Mouse (Mus musculus) A20 (cell line): ENCODE data around the gene Ccser1.
A peak's percentile ranks its signal among the peaks of the same experiment; 100 is the strongest.

Source experiments
- DNase-seq: peaks from one replicate; pipeline ENCODE4 v3.0.0-alpha.2; 2011; ENCODE audit warnings: low read depth, low spot score

Ccser1 gene

GRCm38 (mm10) chr6:61687002-61687401 lies 506.9 kb downstream of the Ccser1 start:
- peak; percentile 30 for DNase-seq

- no peak for DNase-seq
These were observed 522.9 kb downstream of the Ccser1 start for GRCm38 (mm10) chr6:61703003-61703402.

- DNase-seq, result no peak
These were observed 541.1 kb downstream of the Ccser1 start for GRCm38 (mm10) chr6:61721220-61721619.

GRCm38 (mm10) chr6:61729065-61729464 lies 548.9 kb downstream of the Ccser1 start:
- DNase-seq, result no peak

DNA sequence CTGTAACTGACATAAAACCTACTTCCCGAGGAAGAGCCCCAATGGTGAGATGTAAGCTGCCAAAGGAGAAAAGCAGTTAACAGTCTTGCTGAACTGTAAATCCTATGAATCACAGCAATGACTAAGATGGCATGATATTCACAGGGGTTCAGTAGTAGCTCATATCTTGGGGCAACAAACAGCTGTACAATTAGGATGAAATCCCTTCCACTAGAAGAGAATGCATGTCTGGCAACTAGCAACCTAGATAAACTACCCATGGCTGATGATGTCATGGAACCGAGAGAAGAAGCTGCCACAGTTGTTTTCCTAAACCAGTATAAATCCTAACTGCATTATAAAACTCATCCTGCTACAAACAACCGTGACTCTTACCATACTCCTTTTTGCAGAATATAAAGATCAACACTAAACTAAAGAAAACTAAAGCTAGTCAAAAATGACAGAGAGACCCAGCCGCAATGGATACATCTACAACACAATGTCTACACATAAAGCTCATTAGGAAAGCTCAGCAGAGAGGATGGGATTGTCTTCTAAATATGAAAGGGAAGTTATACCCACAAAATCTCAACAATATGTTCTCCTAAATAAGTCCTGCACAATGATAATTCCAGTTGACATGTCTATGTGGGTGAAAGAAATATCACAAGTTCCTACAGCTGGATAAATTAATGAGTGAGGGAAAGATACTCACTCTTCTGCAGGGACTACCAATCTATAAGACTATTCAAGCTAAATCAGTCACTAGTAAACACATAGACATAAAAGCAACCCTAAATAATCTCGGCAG lies 550.2 kb downstream of the Ccser1 start:
- no peak for DNase-seq

DNA sequence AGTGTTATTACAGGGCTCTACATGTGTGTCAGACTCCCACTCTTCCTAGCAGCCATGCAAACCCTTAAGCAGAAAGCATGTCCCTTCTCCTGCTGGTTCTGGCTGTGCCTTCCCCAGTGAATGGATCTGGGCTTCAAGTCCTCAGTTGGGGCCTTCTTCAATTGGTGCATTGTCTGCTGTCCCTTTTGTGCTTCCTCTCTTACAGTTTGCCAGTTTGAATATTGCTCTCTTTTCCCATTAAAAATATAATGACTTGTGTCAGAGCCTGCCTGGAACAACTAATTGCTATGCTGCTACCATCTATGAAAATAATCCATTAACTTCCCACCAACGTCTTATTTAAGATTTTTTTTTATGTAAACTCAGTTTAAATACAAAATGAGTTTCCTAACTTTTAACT lies 566.2 kb downstream of the Ccser1 start:
- DNase-seq, result no peak

DNA sequence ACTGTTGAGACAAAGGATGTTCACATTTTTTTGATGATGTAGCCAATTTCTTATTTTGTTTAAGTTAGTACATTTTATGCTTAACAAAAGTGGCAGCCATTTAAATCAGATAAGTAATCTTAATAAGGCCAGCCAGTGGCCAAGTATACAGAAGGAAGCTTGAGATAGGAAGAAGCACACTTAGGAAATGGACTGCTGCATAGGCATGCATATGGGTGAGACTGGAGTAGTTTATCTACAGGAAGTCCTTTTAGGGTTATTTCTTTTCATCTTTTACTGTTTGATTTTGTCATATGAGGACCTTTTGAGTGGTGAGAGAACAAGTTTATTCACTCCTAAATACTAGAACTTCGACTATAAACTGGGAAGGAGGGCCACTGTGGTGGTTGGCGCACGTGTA lies 582.0 kb downstream of the Ccser1 start:
- DNase-seq, result no peak

DNA sequence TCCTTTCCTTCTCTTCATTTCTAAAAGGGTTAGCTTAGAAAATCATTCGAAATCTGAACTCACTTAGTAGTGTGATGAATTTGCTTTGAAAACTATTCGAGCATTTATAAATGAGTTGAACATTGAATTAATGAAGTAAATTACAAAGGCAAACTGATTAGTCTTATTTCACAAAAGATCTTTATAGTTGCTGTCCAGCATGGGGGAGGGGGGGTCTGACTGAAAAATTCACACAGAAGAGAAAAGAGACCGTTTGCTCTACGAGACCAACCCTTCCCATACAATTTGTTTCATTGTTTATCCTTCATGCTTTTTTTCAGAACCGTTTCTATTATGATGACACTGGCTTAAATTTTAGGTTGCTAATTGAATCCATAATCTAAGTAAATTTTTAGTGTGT lies 583.3 kb downstream of the Ccser1 start:
- DNase-seq, result no peak

- DNase-seq, result no peak
These were observed 585.7 kb downstream of the Ccser1 start for GRCm38 (mm10) chr6:61765801-61766200.

DNA sequence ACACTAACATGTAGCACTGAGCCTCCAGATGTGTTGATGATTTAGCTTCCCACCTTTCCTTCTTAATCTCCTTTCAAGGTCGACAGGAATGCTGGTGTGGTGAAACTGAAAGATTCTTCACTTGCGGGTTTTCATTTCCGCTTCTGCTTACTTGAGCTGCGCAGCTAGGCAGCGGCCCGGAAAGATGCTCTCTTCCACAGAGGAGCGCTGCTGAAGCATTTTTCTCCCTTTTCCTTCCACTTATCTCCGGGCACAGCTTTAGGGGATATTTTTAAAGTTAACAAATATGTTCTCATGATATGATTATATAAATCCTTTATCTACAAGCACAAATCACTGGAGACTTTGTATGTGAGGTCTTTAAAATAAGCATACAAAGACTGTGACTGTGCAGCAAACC lies 587.0 kb downstream of the Ccser1 start:
- DNase-seq, result peak; percentile 26

GRCm38 (mm10) chr6:61786706-61787105 lies 606.6 kb downstream of the Ccser1 start:
- no peak for DNase-seq

DNA sequence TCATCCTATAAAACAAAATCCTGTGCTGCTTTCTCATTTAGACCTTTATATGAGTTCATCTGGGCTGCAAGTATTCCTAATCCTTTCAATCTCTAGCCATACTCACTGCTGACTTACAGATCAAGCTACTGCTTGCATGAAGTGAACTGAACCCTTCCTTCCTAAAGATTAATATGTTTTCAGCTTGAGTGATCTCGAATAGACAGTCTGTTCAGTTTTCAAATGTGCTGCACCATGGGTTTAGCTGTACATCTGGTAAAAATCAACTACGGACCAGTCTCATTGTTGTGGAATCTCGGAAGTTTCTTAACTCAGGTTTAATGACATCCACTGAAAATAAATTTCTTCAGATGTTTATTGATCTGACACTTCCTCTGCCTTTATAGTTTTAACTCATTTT lies 620.8 kb downstream of the Ccser1 start:
- DNase-seq, result no peak

DNA sequence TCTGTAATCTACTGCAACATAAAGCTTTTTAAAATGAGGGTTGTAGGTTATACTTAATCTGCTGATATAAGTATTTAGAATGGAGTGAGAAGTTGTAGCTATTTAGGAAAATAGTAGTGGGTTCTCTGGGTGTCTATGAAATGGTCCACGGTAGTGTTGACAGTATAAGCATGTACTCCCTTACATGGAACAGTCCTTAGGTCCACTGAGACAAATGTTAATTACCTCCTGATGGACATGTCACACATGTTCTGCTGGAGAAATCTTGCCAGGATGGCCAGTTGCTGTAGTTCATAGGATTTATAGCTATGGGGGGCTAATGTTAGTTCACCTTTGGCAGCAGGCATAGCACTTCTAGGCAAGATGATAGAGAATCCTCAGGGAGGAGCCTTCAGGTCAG lies 625.4 kb downstream of the Ccser1 start:
- no peak for DNase-seq

- no peak for DNase-seq
These were observed 637.6 kb downstream of the Ccser1 start for GRCm38 (mm10) chr6:61817716-61818115.

DNA sequence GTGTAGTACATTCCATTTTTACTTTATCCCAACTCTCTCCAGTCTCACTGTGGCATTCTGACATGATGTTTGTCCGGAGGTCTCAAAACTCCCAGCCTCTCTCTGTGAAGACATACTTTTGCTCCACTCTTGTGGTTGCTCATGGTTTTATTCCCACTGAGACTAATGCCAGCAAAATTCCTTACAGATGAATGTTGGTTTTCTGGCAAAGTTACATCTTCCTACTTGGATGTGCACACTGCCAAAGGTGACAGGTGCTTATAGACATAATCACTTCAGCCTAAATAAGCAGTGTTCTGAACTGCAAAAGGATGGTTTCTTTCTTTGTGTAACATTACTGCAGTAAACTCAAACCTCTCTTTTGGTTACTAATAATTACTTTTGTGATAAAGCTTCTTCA lies 696.2 kb downstream of the Ccser1 start:
- no peak for DNase-seq

- no peak for DNase-seq
These were observed 718.1 kb downstream of the Ccser1 start for GRCm38 (mm10) chr6:61898238-61898637.

DNA sequence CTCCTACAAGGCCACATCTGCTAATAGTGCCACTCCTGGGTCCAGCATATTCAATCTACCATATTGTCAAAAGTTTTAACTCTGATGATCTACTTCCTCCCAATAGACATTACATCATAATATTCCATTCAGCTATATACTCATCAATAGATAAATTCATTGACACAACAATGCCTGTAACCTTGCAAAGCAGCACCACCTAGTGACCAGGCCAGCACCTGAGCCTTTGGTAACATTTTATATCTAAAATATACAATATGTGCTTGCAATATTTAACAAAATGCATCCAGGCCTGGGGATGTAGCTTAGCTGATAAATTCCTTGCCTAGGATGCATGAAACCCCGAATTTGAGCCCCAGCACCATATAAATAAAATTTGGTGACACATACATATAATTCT lies 722.6 kb downstream of the Ccser1 start:
- DNase-seq, result peak; percentile 21

GRCm38 (mm10) chr6:61912896-61913295 lies 732.8 kb downstream of the Ccser1 start:
- no peak for DNase-seq

DNA sequence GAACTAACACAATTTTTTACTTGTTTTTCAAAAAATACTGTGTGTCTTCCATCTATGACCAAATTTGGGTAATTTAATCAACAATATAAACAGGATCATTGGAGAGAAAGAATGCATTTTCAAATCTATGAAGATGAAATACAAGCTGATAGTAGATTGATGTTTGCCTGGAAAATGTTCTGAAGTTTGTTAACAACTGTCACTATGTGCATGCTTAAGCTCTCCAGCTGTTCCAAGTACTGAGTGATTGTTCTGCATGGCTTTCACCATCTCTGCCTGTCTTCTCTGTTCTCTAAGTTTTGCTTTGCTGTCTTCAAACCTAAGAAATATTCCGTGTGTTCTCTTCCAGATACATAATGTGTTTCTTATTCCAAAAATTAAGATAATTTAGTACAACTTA lies 751.5 kb downstream of the Ccser1 start:
- DNase-seq, result no peak

DNA sequence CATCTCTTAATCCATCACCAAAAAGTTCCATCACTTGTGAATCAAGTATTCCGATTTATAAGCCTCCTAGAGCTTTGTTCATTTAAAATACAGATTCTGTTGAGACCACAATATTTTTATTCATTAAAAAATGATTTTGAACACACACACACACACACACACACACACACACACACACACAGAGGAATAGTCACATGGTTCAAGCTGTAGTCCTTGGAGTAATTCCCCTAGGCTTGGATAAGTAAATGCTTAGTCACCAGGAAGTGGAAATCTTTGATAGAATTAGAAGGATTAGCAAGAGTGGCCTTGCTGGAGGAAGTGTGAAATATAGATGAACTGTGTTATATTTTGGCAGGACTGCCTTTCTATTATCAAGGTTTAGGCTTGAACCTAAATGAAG lies 756.5 kb downstream of the Ccser1 start:
- DNase-seq, result no peak

- DNase-seq, result no peak
These were observed 759.1 kb downstream of the Ccser1 start for GRCm38 (mm10) chr6:61939236-61939635.

GRCm38 (mm10) chr6:61953703-61954102 lies 773.6 kb downstream of the Ccser1 start:
- no peak for DNase-seq

- no peak for DNase-seq
These were observed 796.8 kb downstream of the Ccser1 start for GRCm38 (mm10) chr6:61976878-61977277.

DNA sequence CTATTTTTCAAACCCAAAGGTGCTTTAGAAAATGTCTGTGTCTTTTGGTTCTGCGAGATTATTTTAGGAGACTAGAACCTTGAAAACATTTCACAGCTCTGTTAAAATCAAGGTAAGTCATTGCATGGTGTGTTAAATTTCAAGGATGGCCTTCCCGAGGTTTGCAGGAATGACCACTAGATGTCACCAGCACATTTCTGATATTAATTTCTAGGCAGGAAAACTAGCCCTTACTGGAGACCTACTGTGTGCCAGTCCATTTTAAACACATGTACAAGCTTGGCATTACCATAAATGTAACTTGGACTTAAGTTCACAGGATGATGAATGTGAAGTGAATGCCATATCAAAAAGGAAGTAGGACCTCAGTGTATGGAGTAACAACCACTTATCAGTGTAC lies 798.3 kb downstream of the Ccser1 start:
- DNase-seq, result peak; percentile 10
